Mouse (Mus musculus) kidney, adult 2 months (tissue): ENCODE measurements at regions not wholly inside any gene's neighbourhood (a gene's known extent, or its start where the extent isn't known, plus 50 kb on each side); places are given as distances from the start of the nearest gene placed in this dataset.

Experiments
- CTCF ChIP-seq: fragments of 200-500 bp; conservative IDR thresholded peaks from 2 replicates; pipeline ENCODE4 v1.5.1; 2011; ENCODE audit warnings: low read depth, mild to moderate bottlenecking, control low read depth, low read length, moderate library complexity, mixed read lengths; ENCODE audit not compliant: insufficient read depth, insufficient read length
- POLR2A ChIP-seq: fragments of 200-500 bp; IDR thresholded peaks from one replicate; pipeline ENCODE4 v1.6.1; 2011; ENCODE audit warnings: low read depth, low read length, control low read depth

GRCm38 (mm10) chr14:86599511-86599910, 541.5 kb downstream of the Diaph3 start:
- no peak for TF ChIP-seq CTCF
- no peak for TF ChIP-seq POLR2A
